Mouse (Mus musculus) liver, embryonic 12.5 days (tissue): ENCODE results near the gene Man1c1. TPM values are rescaled to one million over a fixed set of nuclear protein-coding genes. Genes with fewer than 3 reads are reported as not detected.

Experiments used
- ATAC-seq: fragments of 200-750 bp; cut with Nextera tagmentation; 2 replicates; pipeline ENCODE4 v1.8.0; 2017; ENCODE audit warnings: moderate number of reproducible peaks, mild to moderate bottlenecking, moderate library complexity
- H3K27ac ChIP-seq: fragments of 300-500 bp; sonication (generic); 2 replicates; pipeline ENCODE4 v1.5.1; 2016; ENCODE audit warnings: mild to moderate bottlenecking
- H3K27me3 ChIP-seq: fragments of 300-500 bp; sonication (generic); replicated peaks from 2 replicates; pipeline ENCODE4 v1.6.1; 2016; ENCODE audit warnings: mild to moderate bottlenecking, moderate library complexity
- H3K36me3 ChIP-seq: fragments of 300-500 bp; sonication (generic); 2 replicates; pipeline ENCODE4 v1.6.1; 2016; ENCODE audit warnings: mild to moderate bottlenecking, moderate library complexity
- H3K4me1 ChIP-seq: fragments of 300-500 bp; sonication (generic); 2 replicates; pipeline ENCODE4 v1.6.1; 2016
- H3K4me2 ChIP-seq: fragments of 300-500 bp; sonication (generic); 2 replicates; pipeline ENCODE4 v1.6.1; 2016; ENCODE audit warnings: mild to moderate bottlenecking, moderate library complexity
- H3K4me3 ChIP-seq: fragments of 300-500 bp; sonication (generic); 2 replicates; pipeline ENCODE4 v1.5.1; 2016; ENCODE audit warnings: mild to moderate bottlenecking, moderate library complexity
- H3K9ac ChIP-seq: fragments of 300-500 bp; sonication (generic); 2 replicates; pipeline ENCODE4 v1.6.1; 2016; ENCODE audit warnings: mild to moderate bottlenecking, moderate library complexity
- H3K9me3 ChIP-seq: fragments of 300-500 bp; sonication (generic); replicated peaks from 2 replicates; pipeline ENCODE4 v1.6.1; 2016; ENCODE audit warnings: mild to moderate bottlenecking, moderate library complexity
- WGBS: fragments of 180-500 bp; shearing (Covaris S2); methylation state at CpG from one replicate; pipeline ENCODE4 v1.1.7; 2016; ENCODE audit not compliant: insufficient replicate concordance; 5-methylcytosine and 5-hydroxymethylcytosine counted together
- polyA plus RNA-seq: library from polyadenylated mRNA; unstranded; fragments of >200 nt; fragmentation: Nextera tagmentation; extraction: Ambion mirVana; gene quantifications from 2 replicates; pipeline ENCODE4 v1.2.1, GENCODE M21; 2016

Man1c1 gene
- polyA plus RNA-seq, 1 experiment from 2014 or later: 3.2 TPM

GRCm38 (mm10) chr4:134684637-134685338 is 19.3 kb downstream of the Man1c1 start:
- Histone ChIP-seq H3K36me3 (peaks cover 13% of the 10 kb centered on the region; the same call in 1 of the 2 replicates), H3K4me3 (no peak overlapping the region), H3K9ac (no peak overlapping the region), H3K4me2 (no peak overlapping the region), H3K9me3 (peaks cover 19% of the 10 kb centered on the region), H3K27me3 (0 out of 2 replicates have a peak, but pooled peaks cover 4% of the 10 kb centered on the region), H3K4me1 (peaks cover 16% of the 10 kb centered on the region), H3K27ac (no peak overlapping the region)
- ATAC-seq: no peak
- 70% methylated on average over 9 of the region's 9 CpGs for WGBS

GRCm38 (mm10) chr4:134683892-134684291 is 20.2 kb downstream of the Man1c1 start:
- H3K4me2 ChIP-seq: no peak overlapping the region
- H3K4me3 ChIP-seq: no peak overlapping the region
- peaks cover 16% of the 10 kb centered on the region for H3K4me1 ChIP-seq
- H3K27me3 ChIP-seq: 0 out of 2 replicates have a peak, but pooled peaks cover 4% of the 10 kb centered on the region
- peaks cover 19% of the 10 kb centered on the region for H3K9me3 ChIP-seq
- peaks cover 13% of the 10 kb centered on the region; the same call in 1 of the 2 replicates for H3K36me3 ChIP-seq
- 0 out of 2 replicates have a peak, but pooled peaks have one; percentile 27 for ATAC-seq
- peak overlapping the region; percentile 59 for H3K27ac ChIP-seq
- H3K9ac ChIP-seq: no peak overlapping the region
- WGBS: 46% methylated on average over 8 of the region's 8 CpGs

GRCm38 (mm10) chr4:134683008-134683407 is 21.1 kb downstream of the Man1c1 start:
- WGBS: 16% methylated on average over 13 of the region's 13 CpGs
- Histone ChIP-seq H3K27ac (0 out of 2 replicates have a peak overlapping the region, but pooled peaks have one; percentile 13), H3K4me3 (no peak overlapping the region), H3K4me2 (no peak overlapping the region; the same call in 1 of the 2 replicates), H3K27me3 (0 out of 2 replicates have a peak, but pooled peaks cover 4% of the 10 kb centered on the region), H3K9me3 (peaks cover 19% of the 10 kb centered on the region), H3K4me1 (peaks cover 18% of the 10 kb centered on the region), H3K9ac (no peak overlapping the region), H3K36me3 (peaks cover 13% of the 10 kb centered on the region; the same call in 1 of the 2 replicates)
- ATAC-seq: no peak

- WGBS: 69% methylated on average over 8 of the region's 8 CpGs
- Histone ChIP-seq H3K4me1 (peaks cover 19% of the 10 kb centered on the region), H3K27ac (no peak overlapping the region), H3K36me3 (peaks cover 13% of the 10 kb centered on the region; the same call in 1 of the 2 replicates), H3K4me2 (no peak overlapping the region), H3K9me3 (peaks cover 19% of the 10 kb centered on the region), H3K27me3 (0 out of 2 replicates have a peak, but pooled peaks cover 4% of the 10 kb centered on the region), H3K9ac (no peak overlapping the region), H3K4me3 (no peak overlapping the region)
- no peak for ATAC-seq
Measured at GRCm38 (mm10) chr4:134682423-134682822, 21.7 kb downstream of the Man1c1 start.

GRCm38 (mm10) chr4:134681819-134682218 is 22.3 kb downstream of the Man1c1 start:
- no peak for ATAC-seq
- Histone ChIP-seq H3K9me3 (peaks cover 19% of the 10 kb centered on the region), H3K9ac (no peak overlapping the region), H3K36me3 (peaks cover 13% of the 10 kb centered on the region; the same call in 1 of the 2 replicates), H3K27ac (no peak overlapping the region), H3K27me3 (0 out of 2 replicates have a peak, but pooled peaks cover 4% of the 10 kb centered on the region), H3K4me2 (no peak overlapping the region), H3K4me1 (peaks cover 24% of the 10 kb centered on the region), H3K4me3 (no peak overlapping the region)
- 81% methylated on average over 7 of the region's 7 CpGs for WGBS

GRCm38 (mm10) chr4:134677556-134678508 is 26.3 kb downstream of the Man1c1 start:
- no peak overlapping the region for H3K27ac ChIP-seq
- ATAC-seq: no peak
- no peak overlapping the region for H3K4me3 ChIP-seq
- 0 out of 2 replicates have a peak, but pooled peaks cover 8% of the 10 kb centered on the region for H3K27me3 ChIP-seq
- no peaks in the 10 kb centered on the region for H3K36me3 ChIP-seq
- H3K9ac ChIP-seq: no peak overlapping the region
- H3K4me2 ChIP-seq: no peak overlapping the region
- WGBS: 44% methylated on average over 17 of the region's 17 CpGs
- H3K9me3 ChIP-seq: no peaks in the 10 kb centered on the region
- peaks cover 15% of the 10 kb centered on the region; the same call in 1 of the 2 replicates for H3K4me1 ChIP-seq

GRCm38 (mm10) chr4:134675800-134676199 is 28.3 kb downstream of the Man1c1 start:
- ATAC-seq: no peak
- 48% methylated on average over 8 of the region's 8 CpGs for WGBS
- peaks cover 11% of the 10 kb centered on the region; the same call in 1 of the 2 replicates for H3K4me1 ChIP-seq
- H3K9me3 ChIP-seq: no peaks in the 10 kb centered on the region
- no peak overlapping the region for H3K4me2 ChIP-seq
- no peak overlapping the region for H3K9ac ChIP-seq
- no peaks in the 10 kb centered on the region for H3K36me3 ChIP-seq
- peaks cover 17% of the 10 kb centered on the region for H3K27me3 ChIP-seq
- no peak overlapping the region for H3K4me3 ChIP-seq
- H3K27ac ChIP-seq: 0 out of 2 replicates have a peak overlapping the region, but pooled peaks have one; percentile 14

GRCm38 (mm10) chr4:134674970-134675369 is 29.1 kb downstream of the Man1c1 start:
- H3K27ac ChIP-seq: no peak overlapping the region
- peaks cover 17% of the 10 kb centered on the region for H3K27me3 ChIP-seq
- H3K9ac ChIP-seq: no peak overlapping the region
- H3K9me3 ChIP-seq: no peaks in the 10 kb centered on the region
- H3K4me3 ChIP-seq: no peak overlapping the region
- H3K4me1 ChIP-seq: peaks cover 13% of the 10 kb centered on the region; the same call in 1 of the 2 replicates
- H3K36me3 ChIP-seq: no peaks in the 10 kb centered on the region
- no peak overlapping the region for H3K4me2 ChIP-seq
- no peak for ATAC-seq
- whole genome bisulfite sequencing: 69% methylated on average over 3 of the region's 3 CpGs

GRCm38 (mm10) chr4:134673882-134674463 is 30.1 kb downstream of the Man1c1 start:
- Histone ChIP-seq H3K36me3 (no peaks in the 10 kb centered on the region), H3K27me3 (peaks cover 17% of the 10 kb centered on the region), H3K4me1 (peaks cover 13% of the 10 kb centered on the region; the same call in 1 of the 2 replicates), H3K4me3 (no peak overlapping the region), H3K27ac (no peak overlapping the region), H3K9ac (no peak overlapping the region), H3K9me3 (no peaks in the 10 kb centered on the region), H3K4me2 (no peak overlapping the region)
- 71% methylated on average over 12 of the region's 12 CpGs for WGBS
- ATAC-seq: no peak

GRCm38 (mm10) chr4:134673151-134673550 is 30.9 kb downstream of the Man1c1 start:
- Histone ChIP-seq H3K9ac (no peak overlapping the region), H3K27ac (no peak overlapping the region), H3K27me3 (peaks cover 17% of the 10 kb centered on the region), H3K4me3 (no peak overlapping the region), H3K36me3 (no peaks in the 10 kb centered on the region), H3K4me1 (peaks cover 12% of the 10 kb centered on the region; the same call in 1 of the 2 replicates), H3K4me2 (no peak overlapping the region), H3K9me3 (no peaks in the 10 kb centered on the region)
- 72% methylated on average over 8 of the region's 8 CpGs for WGBS
- no peak for ATAC-seq

GRCm38 (mm10) chr4:134672326-134672725 is 31.8 kb downstream of the Man1c1 start:
- H3K4me2 ChIP-seq: no peak overlapping the region
- H3K27ac ChIP-seq: no peak overlapping the region
- no peaks in the 10 kb centered on the region for H3K9me3 ChIP-seq
- H3K27me3 ChIP-seq: peaks cover 17% of the 10 kb centered on the region
- WGBS: 74% methylated on average over 8 of the region's 8 CpGs
- ATAC-seq: no peak
- H3K36me3 ChIP-seq: no peaks in the 10 kb centered on the region
- no peak overlapping the region for H3K4me3 ChIP-seq
- peaks cover 9% of the 10 kb centered on the region; the same call in 1 of the 2 replicates for H3K4me1 ChIP-seq
- no peak overlapping the region for H3K9ac ChIP-seq
